Mouse (Mus musculus): Measurements from ENCODE around the gene Gdf7. TPM values are rescaled to one million over a fixed set of nuclear protein-coding genes. Genes with fewer than 3 reads are reported as not detected.

The Gdf7 gene
- not detected for polyA plus RNA-seq (2017; shearing (Covaris generic))

GRCm38 (mm10) chr12:8301841-8302431 is at the start of gene Gdf7:
Gdf7 (minus strand) TSS chr12:8301954.

DNA sequence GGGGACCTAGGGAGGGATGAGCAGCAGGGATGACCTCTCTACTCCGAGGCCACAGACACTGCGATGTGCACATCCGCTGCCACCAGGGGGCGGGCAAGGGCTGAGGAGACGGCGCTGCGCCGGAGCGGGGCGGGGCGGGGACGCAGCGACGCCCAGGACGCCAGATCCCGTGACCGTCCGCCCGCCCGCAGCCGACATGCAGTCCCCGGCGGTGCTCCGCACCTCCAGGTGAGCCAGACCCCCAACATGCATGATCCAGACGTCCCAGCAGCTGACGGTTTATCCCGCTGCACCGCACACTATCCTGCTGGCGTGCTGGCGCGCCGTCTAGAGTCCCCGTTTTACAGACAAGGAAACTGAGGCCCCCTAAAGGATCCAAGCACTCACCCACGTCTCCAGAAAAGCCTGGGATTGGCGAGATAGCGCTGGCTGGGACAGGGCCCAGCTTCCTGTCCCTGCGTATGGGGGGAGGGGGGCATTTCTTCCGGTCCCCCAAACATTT is 11.6 kb upstream of the Gdf7 start, which contains the start of gene Hs1bp3:
Gene Hs1bp3 (plus strand): TSS at position 163 of the 502 bp plus-strand sequence.

Other genes with a start within 250 kb of the Gdf7 start
- gene Ldah, start 93.8 kb downstream of the Gdf7 start, polyA plus RNA-seq (2017; shearing (Covaris generic)) = 94.3 TPM
- gene Hs1bp3, start 11.5 kb upstream of the Gdf7 start, polyA plus RNA-seq (2017; shearing (Covaris generic)) = 12.1 TPM
- gene Rhob, start 198.1 kb upstream of the Gdf7 start, polyA plus RNA-seq (2017; shearing (Covaris generic)) = 0.34 TPM

Measured in activated CD4-positive, CD25-positive, alpha-beta regulatory T cell, adult 9 weeks (primary cell).